Mouse (Mus musculus): ENCODE data around the gene Zfp553. TPM values are rescaled to one million over a fixed set of nuclear protein-coding genes. Genes with fewer than 3 reads are reported as not detected.

The Zfp553 gene
- polyA plus RNA-seq, 1 experiment from 2014 or later, result 26.5 TPM

- no peak for DNase-seq (ENCODE audit: low spot score)
- H3K4me2 ChIP-seq (replicated peaks; ENCODE audit: low read depth, low read length), result no peak overlapping the region
- 90% methylated on average over 5 of the region's 5 CpGs for WGBS
Observed at GRCm38 (mm10) chr7:127270666-127271065, 37.8 kb downstream of the Zfp553 start.

GRCm38 (mm10) chr7:127271093-127271492, 38.2 kb downstream of the Zfp553 start:
- no peaks in the 10 kb centered on the region for H3K27me3 ChIP-seq (ENCODE audit: control insufficient read depth, insufficient read depth, low read length)
- no peak overlapping the region for H3K9ac ChIP-seq (ENCODE audit: low read depth, low read length)
- no peaks in the 10 kb centered on the region for H3K9me3 ChIP-seq (ENCODE audit: control insufficient read depth, low read length)
- no peaks in the 10 kb centered on the region for H3K4me1 ChIP-seq (replicated peaks; ENCODE audit: control insufficient read depth, insufficient read depth, low read length)
- ATAC-seq (ENCODE audit: low FRiP score) (no peak), DNase-seq (ENCODE audit: low spot score) (no peak)
- H3K27ac ChIP-seq (ENCODE audit: low read depth, low read length), result no peak overlapping the region
- WGBS, result 94% methylated on average over 4 of the region's 4 CpGs
- H3K4me3 ChIP-seq (ENCODE audit: low read depth, low read length), result no peak overlapping the region
- H3K4me2 ChIP-seq (replicated peaks; ENCODE audit: low read depth, low read length), result no peak overlapping the region
- no peaks in the 10 kb centered on the region for H3K36me3 ChIP-seq (ENCODE audit: control insufficient read depth, insufficient read depth, low read length)

More at GRCm38 (mm10) chr7:127270666-127271065, 37.8 kb downstream of the Zfp553 start:
- Histone ChIP-seq H3K27me3 (ENCODE audit: control insufficient read depth, insufficient read depth, low read length) (no peaks in the 10 kb centered on the region), H3K9me3 (ENCODE audit: control insufficient read depth, low read length) (no peaks in the 10 kb centered on the region), H3K27ac (ENCODE audit: low read depth, low read length) (no peak overlapping the region), H3K36me3 (ENCODE audit: control insufficient read depth, insufficient read depth, low read length) (no peaks in the 10 kb centered on the region), H3K4me1 (replicated peaks; ENCODE audit: control insufficient read depth, insufficient read depth, low read length) (no peaks in the 10 kb centered on the region), H3K9ac (ENCODE audit: low read depth, low read length) (no peak overlapping the region), H3K4me3 (ENCODE audit: low read depth, low read length) (no peak overlapping the region)
- no peak for ATAC-seq (ENCODE audit: low FRiP score)

GRCm38 (mm10) chr7:127272566-127272965, 39.7 kb downstream of the Zfp553 start:
- no peak overlapping the region for H3K27ac ChIP-seq (ENCODE audit: low read depth, low read length)
- ATAC-seq (ENCODE audit: low FRiP score) (no peak), DNase-seq (ENCODE audit: low spot score) (no peak)
- peak overlapping the region; percentile 96; the same call in 1 of the 2 replicates for H3K4me2 ChIP-seq (replicated peaks; ENCODE audit: low read depth, low read length)
- H3K27me3 ChIP-seq (ENCODE audit: control insufficient read depth, insufficient read depth, low read length), result no peaks in the 10 kb centered on the region
- H3K4me1 ChIP-seq (replicated peaks; ENCODE audit: control insufficient read depth, insufficient read depth, low read length), result no peaks in the 10 kb centered on the region
- H3K9ac ChIP-seq (ENCODE audit: low read depth, low read length), result no peak overlapping the region
- H3K36me3 ChIP-seq (ENCODE audit: control insufficient read depth, insufficient read depth, low read length), result no peaks in the 10 kb centered on the region
- 94% methylated on average over 15 of the region's 15 CpGs for WGBS
- peak overlapping the region; percentile 86; the same call in 1 of the 2 replicates for H3K4me3 ChIP-seq (ENCODE audit: low read depth, low read length)
- H3K9me3 ChIP-seq (ENCODE audit: control insufficient read depth, low read length), result no peaks in the 10 kb centered on the region

- DNase-seq (ENCODE audit: low spot score) (no peak), ATAC-seq (ENCODE audit: low FRiP score) (peak; percentile 79)
- H3K27me3 ChIP-seq (ENCODE audit: control insufficient read depth, insufficient read depth, low read length), result no peaks in the 10 kb centered on the region
- no peaks in the 10 kb centered on the region for H3K36me3 ChIP-seq (ENCODE audit: control insufficient read depth, insufficient read depth, low read length)
- WGBS, result 17% methylated on average over 50 of the region's 50 CpGs
- H3K4me2 ChIP-seq (replicated peaks; ENCODE audit: low read depth, low read length), result peak overlapping the region; percentile 96
- H3K4me1 ChIP-seq (replicated peaks; ENCODE audit: control insufficient read depth, insufficient read depth, low read length), result no peaks in the 10 kb centered on the region
- H3K9me3 ChIP-seq (ENCODE audit: control insufficient read depth, low read length), result no peaks in the 10 kb centered on the region
- peak overlapping the region; percentile 93 for H3K9ac ChIP-seq (ENCODE audit: low read depth, low read length)
- H3K4me3 ChIP-seq (ENCODE audit: low read depth, low read length), result peak overlapping the region; percentile 86
- H3K27ac ChIP-seq (ENCODE audit: low read depth, low read length), result peak overlapping the region; percentile 69; the same call in 1 of the 2 replicates
Observed at GRCm38 (mm10) chr7:127273118-127273923, 40.5 kb downstream of the Zfp553 start.

- no peaks in the 10 kb centered on the region for H3K27me3 ChIP-seq (ENCODE audit: control insufficient read depth, insufficient read depth, low read length)
- peak; percentile 85 for ATAC-seq (ENCODE audit: low FRiP score)
- 2% methylated on average over 39 of the region's 39 CpGs for WGBS
- H3K9ac ChIP-seq (ENCODE audit: low read depth, low read length), result peak within 1 kb of the TSS; percentile 93
- H3K36me3 ChIP-seq (ENCODE audit: control insufficient read depth, insufficient read depth, low read length), result no peaks in the 10 kb centered on the region
- DNase-seq (ENCODE audit: low spot score), result peak; percentile 95
- H3K27ac ChIP-seq (ENCODE audit: low read depth, low read length), result peak within 1 kb of the TSS; percentile 69; the same call in 1 of the 2 replicates
- H3K4me3 ChIP-seq (ENCODE audit: low read depth, low read length), result peak within 1 kb of the TSS; percentile 86
- H3K9me3 ChIP-seq (ENCODE audit: control insufficient read depth, low read length), result no peaks in the 10 kb centered on the region
- no peaks in the 10 kb centered on the region for H3K4me1 ChIP-seq (replicated peaks; ENCODE audit: control insufficient read depth, insufficient read depth, low read length)
- H3K4me2 ChIP-seq (replicated peaks; ENCODE audit: low read depth, low read length), result peak within 1 kb of the TSS; percentile 96
Observed at GRCm38 (mm10) chr7:127273925-127274789, 41.3 kb downstream of the Zfp553 start, which contains the start of gene Sephs2. Gene Sephs2 (minus strand): TSS chr7:127274055.

- 60% methylated on average over 5 of the region's 5 CpGs for WGBS
- Histone ChIP-seq H3K4me2 (replicated peaks; ENCODE audit: low read depth, low read length) (no peak overlapping the region), H3K4me3 (ENCODE audit: low read depth, low read length) (no peak overlapping the region), H3K36me3 (ENCODE audit: control insufficient read depth, insufficient read depth, low read length) (no peaks in the 10 kb centered on the region), H3K4me1 (replicated peaks; ENCODE audit: control insufficient read depth, insufficient read depth, low read length) (no peaks in the 10 kb centered on the region; the same call in 1 of the 2 replicates), H3K27ac (ENCODE audit: low read depth, low read length) (no peak overlapping the region), H3K9me3 (ENCODE audit: control insufficient read depth, low read length) (no peaks in the 10 kb centered on the region), H3K27me3 (ENCODE audit: control insufficient read depth, insufficient read depth, low read length) (no peaks in the 10 kb centered on the region), H3K9ac (ENCODE audit: low read depth, low read length) (no peak overlapping the region)
- no peak for DNase-seq (ENCODE audit: low spot score)
- ATAC-seq (ENCODE audit: low FRiP score), result no peak
Observed at GRCm38 (mm10) chr7:127276519-127276961, 43.7 kb downstream of the Zfp553 start.

- Histone ChIP-seq H3K27me3 (ENCODE audit: control insufficient read depth, insufficient read depth, low read length) (no peaks in the 10 kb centered on the region), H3K4me2 (replicated peaks; ENCODE audit: low read depth, low read length) (no peak overlapping the region), H3K9me3 (ENCODE audit: control insufficient read depth, low read length) (no peaks in the 10 kb centered on the region), H3K4me1 (replicated peaks; ENCODE audit: control insufficient read depth, insufficient read depth, low read length) (no peaks in the 10 kb centered on the region; the same call in 1 of the 2 replicates), H3K36me3 (ENCODE audit: control insufficient read depth, insufficient read depth, low read length) (no peaks in the 10 kb centered on the region), H3K27ac (ENCODE audit: low read depth, low read length) (no peak overlapping the region), H3K9ac (ENCODE audit: low read depth, low read length) (no peak overlapping the region), H3K4me3 (ENCODE audit: low read depth, low read length) (no peak overlapping the region)
- DNase-seq (ENCODE audit: low spot score), result peak; percentile 64
- WGBS, result 21% methylated on average over 8 of the region's 8 CpGs
- ATAC-seq (ENCODE audit: low FRiP score), result no peak
Observed at GRCm38 (mm10) chr7:127278311-127278710, 45.5 kb downstream of the Zfp553 start.

GRCm38 (mm10) chr7:127280092-127280491, 47.2 kb downstream of the Zfp553 start:
- 73% methylated on average over 3 of the region's 3 CpGs for WGBS

More at GRCm38 (mm10) chr7:127280092-127280491, 47.2 kb downstream of the Zfp553 start:
- no peak overlapping the region for H3K4me2 ChIP-seq (replicated peaks; ENCODE audit: low read depth, low read length)
- ATAC-seq (ENCODE audit: low FRiP score) (no peak), DNase-seq (ENCODE audit: low spot score) (no peak)
- no peaks in the 10 kb centered on the region for H3K36me3 ChIP-seq (ENCODE audit: control insufficient read depth, insufficient read depth, low read length)
- no peak overlapping the region for H3K9ac ChIP-seq (ENCODE audit: low read depth, low read length)
- no peak overlapping the region for H3K4me3 ChIP-seq (ENCODE audit: low read depth, low read length)
- H3K27me3 ChIP-seq (ENCODE audit: control insufficient read depth, insufficient read depth, low read length), result no peaks in the 10 kb centered on the region
- no peaks in the 10 kb centered on the region for H3K9me3 ChIP-seq (ENCODE audit: control insufficient read depth, low read length)
- no peak overlapping the region for H3K27ac ChIP-seq (ENCODE audit: low read depth, low read length)
- no peaks in the 10 kb centered on the region; the same call in 1 of the 2 replicates for H3K4me1 ChIP-seq (replicated peaks; ENCODE audit: control insufficient read depth, insufficient read depth, low read length)

Measured in hindbrain, embryonic 11.5 days (tissue).